Mouse (Mus musculus) layer of hippocampus, adult 9-11 months (tissue): ENCODE data around the gene Gm9970.

Experiments used
- DNase-seq: peaks from one replicate; pipeline ENCODE4 v3.0.0; 2022

Gene Gm9970

GRCm38 (mm10) chr5:31240637-31241521 is at the start of gene Gm9970, which contains the start of gene Nrbp1:
TSS of gene Gm9970 (minus strand) at chr5:31241232.
TSS of gene Nrbp1 (plus strand) at chr5:31240864.
- DNase-seq, result peak; percentile 97

GRCm38 (mm10) chr5:31289626-31290230 is 48.7 kb upstream of the Gm9970 start:
- no peak for DNase-seq

- no peak for DNase-seq
These were observed 47.6 kb upstream of the Gm9970 start for GRCm38 (mm10) chr5:31288655-31289054.

GRCm38 (mm10) chr5:31288225-31288624 is 47.2 kb upstream of the Gm9970 start:
- DNase-seq, result no peak

GRCm38 (mm10) chr5:31279245-31279988 is 38.4 kb upstream of the Gm9970 start:
- DNase-seq, result no peak

GRCm38 (mm10) chr5:31273018-31273417 is 32.0 kb upstream of the Gm9970 start:
- DNase-seq, result no peak

- no peak for DNase-seq
These were observed 26.7 kb upstream of the Gm9970 start for GRCm38 (mm10) chr5:31267686-31268085.

GRCm38 (mm10) chr5:31266101-31266500 is 25.1 kb upstream of the Gm9970 start:
- DNase-seq, result no peak

GRCm38 (mm10) chr5:31257616-31258015 is 16.6 kb upstream of the Gm9970 start:
- DNase-seq, result no peak

- DNase-seq, result no peak
These were observed 14.9 kb upstream of the Gm9970 start for GRCm38 (mm10) chr5:31255971-31256370.

GRCm38 (mm10) chr5:31255381-31255780 is 14.3 kb upstream of the Gm9970 start:
- no peak for DNase-seq

- DNase-seq, result no peak
These were observed 13.9 kb upstream of the Gm9970 start for GRCm38 (mm10) chr5:31254901-31255300.

- DNase-seq, result no peak
These were observed 13.4 kb upstream of the Gm9970 start for GRCm38 (mm10) chr5:31254452-31254851.

- no peak for DNase-seq
These were observed 12.8 kb upstream of the Gm9970 start for GRCm38 (mm10) chr5:31253806-31254205.

GRCm38 (mm10) chr5:31252795-31253545 is 11.9 kb upstream of the Gm9970 start:
- no peak for DNase-seq

- no peak for DNase-seq
These were observed 11.1 kb upstream of the Gm9970 start for GRCm38 (mm10) chr5:31252151-31252550.

- DNase-seq, result no peak
These were observed 10.6 kb upstream of the Gm9970 start, which contains the start of gene Krtcap3 for GRCm38 (mm10) chr5:31251541-31252101. TSS of gene Krtcap3 (plus strand) at chr5:31251691.

- DNase-seq, result no peak
These were observed 9.7 kb upstream of the Gm9970 start for GRCm38 (mm10) chr5:31250716-31251115.

- DNase-seq, result no peak
These were observed 1.2 kb upstream of the Gm9970 start for GRCm38 (mm10) chr5:31242191-31242590.

GRCm38 (mm10) chr5:31241522-31242034 is 546 bp upstream of the Gm9970 start:
- DNase-seq, result no peak

- no peak for DNase-seq
These were observed 14.4 kb downstream of the Gm9970 start for GRCm38 (mm10) chr5:31226641-31227040.

- DNase-seq, result no peak
These were observed 18.3 kb downstream of the Gm9970 start for GRCm38 (mm10) chr5:31222696-31223095.
